Mouse (Mus musculus): ENCODE data around the gene Ryr2.
A peak's percentile ranks its signal among the peaks of the same experiment; 100 is the strongest.

DNA sequence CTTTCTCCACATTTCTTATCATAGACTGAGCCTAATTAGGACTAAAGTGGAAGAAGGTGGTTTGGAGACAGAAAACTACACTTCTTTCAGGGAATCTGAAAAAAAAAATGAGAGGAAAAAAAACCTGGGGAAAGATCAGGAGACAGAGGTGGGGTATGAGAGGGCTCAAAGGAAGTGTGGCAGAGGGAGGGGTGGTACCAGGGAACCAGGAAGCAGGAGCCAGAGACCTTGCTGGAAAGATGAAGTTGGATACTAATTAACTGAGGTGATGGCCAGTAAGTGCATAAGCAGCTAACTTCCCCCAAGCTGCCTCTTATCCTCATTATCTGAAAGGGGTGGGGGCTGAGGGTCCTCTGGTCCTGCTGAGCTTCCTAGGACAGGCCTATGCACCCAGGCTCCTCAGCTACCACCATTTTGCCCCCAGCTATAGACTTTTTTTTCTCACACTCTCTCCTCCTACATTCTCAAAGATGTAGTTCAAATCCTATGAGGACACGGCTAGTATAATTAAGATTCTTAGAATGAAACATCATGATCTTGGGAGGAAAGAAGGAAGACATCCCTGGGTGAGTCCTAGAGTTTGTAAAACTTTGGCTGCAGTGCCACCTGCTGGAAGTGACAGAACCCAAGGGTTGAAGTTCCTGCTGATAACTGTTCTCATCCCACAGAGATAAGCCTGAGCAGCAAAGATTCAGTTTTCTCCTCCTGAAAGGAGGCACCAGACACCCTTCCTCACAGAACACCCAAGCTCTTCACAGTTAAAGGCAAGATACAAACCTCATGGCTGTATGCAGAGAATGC is 543.3 kb downstream of the Ryr2 start:
- TF ChIP-seq CTCF (IDR thresholded peaks at IDR 0.05; ENCODE audit: low read depth): peak; percentile 42
- no peak for TF ChIP-seq EP300 (IDR thresholded peaks at IDR 0.05; ENCODE audit: low read depth)

Measured in liver, embryonic 14.5 days (tissue).